Mouse (Mus musculus) mature B cell (primary cell): Measurements from ENCODE around the gene Slc9a8.

Experiments used
- in situ Hi-C: fragments of 300-500 bp; cut with MboI; formaldehyde crosslinking; loops from 2 replicates; pipeline ENCODE4 v1.14.3; 2019

The Slc9a8 gene

GRCm38 (mm10) chr2:167507719-167508385 is 86.3 kb downstream of the Slc9a8 start:
- in situ Hi-C loops: no loop called here

GRCm38 (mm10) chr2:167508569-167508968 is 87.1 kb downstream of the Slc9a8 start:
- in situ Hi-C loops: no loop called here

- in situ Hi-C loops: no loop called here
Observed at GRCm38 (mm10) chr2:167510485-167510884, 89.0 kb downstream of the Slc9a8 start.

GRCm38 (mm10) chr2:167512365-167512764 is 90.9 kb downstream of the Slc9a8 start:
- in situ Hi-C loops: no loop called here

- in situ Hi-C loops: no loop called here
Observed at GRCm38 (mm10) chr2:167512970-167513369, 91.5 kb downstream of the Slc9a8 start.

- in situ Hi-C loops: no loop called here
Observed at GRCm38 (mm10) chr2:167514641-167515040, 93.1 kb downstream of the Slc9a8 start.

- in situ Hi-C loops: no loop called here
Observed at GRCm38 (mm10) chr2:167515688-167516087, 94.2 kb downstream of the Slc9a8 start.

GRCm38 (mm10) chr2:167519606-167520252 is 98.2 kb downstream of the Slc9a8 start:
- in situ Hi-C loops: no loop called here
